Comparison of ENCODE assay signal across 8 mouse cellular contexts in genomic region chr16:90144541-90144940, GRCm38 (mm10). TPM values are rescaled to one million over a fixed set of nuclear protein-coding genes. Genes with fewer than 3 reads are reported as not detected.
DNase-seq lines count a peak whose midpoint lies in the region; ATAC-seq and TF ChIP-seq lines count a peak whose summit lies in the region.

No protein-coding gene starts in this region.

- peak overlapping the region; percentile 84 for H3K9ac ChIP-seq in neural tube, embryonic 11.5 days (ENCODE audit: low read length)
- H3K9ac ChIP-seq in limb, embryonic 14.5 days (ENCODE audit: low read depth, low read length, severe bottlenecking) = peak overlapping the region; percentile 66
- peak overlapping the region; percentile 39 for H3K9ac ChIP-seq in stomach, embryonic 14.5 days (replicated peaks; ENCODE audit: low read depth, low read length)

- WGBS in neural tube, embryonic 11.5 days = 10% methylated on average over 13 of the region's 13 CpGs
- WGBS in limb, embryonic 14.5 days = 11% methylated on average over 13 of the region's 13 CpGs
- 9% methylated on average over 13 of the region's 13 CpGs for WGBS in stomach, embryonic 14.5 days

- peak overlapping the region; percentile 55 for H3K4me3 ChIP-seq in neural tube, embryonic 11.5 days (ENCODE audit: low read depth, low read length)
- H3K4me3 ChIP-seq in erythroblast, embryonic 14.5 days (replicated peaks) = peak overlapping the region; percentile 87
- peak overlapping the region; percentile 72 for H3K4me3 ChIP-seq in limb, embryonic 14.5 days (replicated peaks; ENCODE audit: low read length)
- peak overlapping the region; percentile 64 for H3K4me3 ChIP-seq in stomach, embryonic 14.5 days (ENCODE audit: low read depth, low read length)

- DNase-seq in neural tube, embryonic 11.5 days (ENCODE audit: low spot score) = no peak
- no peak for DNase-seq in neural tube, embryonic 10.5 days (ENCODE audit: extremely low spot score, low spot score)
- no peak for DNase-seq in limb, embryonic 14.5 days (ENCODE audit: low spot score)
- no peak for DNase-seq in cerebellum, postnatal 25 days
- no peak for DNase-seq in ovary, adult 18-20 months (ENCODE audit: low spot score)
- DNase-seq in right cerebral cortex, postnatal 36 days (ENCODE audit: low spot score in 2 of 2) = no peak

- peak overlapping the region; percentile 77 for H3K4me2 ChIP-seq in neural tube, embryonic 11.5 days (ENCODE audit: low read depth)
- peak overlapping the region; percentile 77 for H3K4me2 ChIP-seq in limb, embryonic 14.5 days (replicated peaks; ENCODE audit: low read depth, low read length, severe bottlenecking)
- peak overlapping the region; percentile 78 for H3K4me2 ChIP-seq in stomach, embryonic 14.5 days (replicated peaks; ENCODE audit: low read depth, low read length)

- H3K4me1 ChIP-seq in neural tube, embryonic 11.5 days (ENCODE audit: control insufficient read depth, insufficient read depth, low read length) = peaks cover 9% of the 10 kb centered on the region
- H3K4me1 ChIP-seq in erythroblast, embryonic 14.5 days (ENCODE audit: control insufficient read depth) = peaks cover 40% of the 10 kb centered on the region
- H3K4me1 ChIP-seq in limb, embryonic 14.5 days (ENCODE audit: control insufficient read depth, insufficient read depth, low read length) = peaks cover 15% of the 10 kb centered on the region
- peaks cover 15% of the 10 kb centered on the region; the same call in 1 of the 2 replicates for H3K4me1 ChIP-seq in stomach, embryonic 14.5 days (ENCODE audit: control insufficient read depth, insufficient read depth, low read length)

- H3K27me3 ChIP-seq in neural tube, embryonic 11.5 days (ENCODE audit: control insufficient read depth, insufficient read depth, low read length) = no peaks in the 10 kb centered on the region
- H3K27me3 ChIP-seq in erythroblast, embryonic 14.5 days (ENCODE audit: control insufficient read depth) = peaks cover 29% of the 10 kb centered on the region
- no peaks in the 10 kb centered on the region for H3K27me3 ChIP-seq in limb, embryonic 14.5 days (ENCODE audit: control insufficient read depth, insufficient read depth, low read length)
- H3K27me3 ChIP-seq in stomach, embryonic 14.5 days (ENCODE audit: control insufficient read depth, insufficient read depth, low read length) = no peaks in the 10 kb centered on the region

- no peak for TF ChIP-seq POLR2A in limb, embryonic 14.5 days (IDR thresholded peaks at IDR 0.05; ENCODE audit: borderline replicate concordance, extremely low read depth, insufficient read depth, insufficient read length)

- no peak overlapping the region for H3K27ac ChIP-seq in neural tube, embryonic 11.5 days (ENCODE audit: low read depth, low read length)
- H3K27ac ChIP-seq in limb, embryonic 14.5 days (replicated peaks; ENCODE audit: low read depth, low read length) = peak overlapping the region; percentile 59
- H3K27ac ChIP-seq in stomach, embryonic 14.5 days (ENCODE audit: low read length) = no peak overlapping the region; the same call in 1 of the 2 replicates

- no peaks in the 10 kb centered on the region for H3K36me3 ChIP-seq in neural tube, embryonic 11.5 days (ENCODE audit: control insufficient read depth, insufficient read depth, low read length)
- H3K36me3 ChIP-seq in erythroblast, embryonic 14.5 days (ENCODE audit: control insufficient read depth) = no peaks in the 10 kb centered on the region
- no peaks in the 10 kb centered on the region for H3K36me3 ChIP-seq in limb, embryonic 14.5 days (ENCODE audit: control insufficient read depth, insufficient read depth, low read length)
- no peaks in the 10 kb centered on the region for H3K36me3 ChIP-seq in stomach, embryonic 14.5 days (ENCODE audit: control insufficient read depth, insufficient read depth, low read length)

- no peaks in the 10 kb centered on the region for H3K9me3 ChIP-seq in neural tube, embryonic 11.5 days (ENCODE audit: control insufficient read depth, low read length)
- H3K9me3 ChIP-seq in erythroblast, embryonic 14.5 days (ENCODE audit: control insufficient read depth, low read length) = no peaks in the 10 kb centered on the region
- H3K9me3 ChIP-seq in limb, embryonic 14.5 days (ENCODE audit: control insufficient read depth, low read length) = no peaks in the 10 kb centered on the region
- H3K9me3 ChIP-seq in stomach, embryonic 14.5 days (ENCODE audit: control insufficient read depth, low read depth, low read length) = no peaks in the 10 kb centered on the region

- no peak; the same call in 1 of the 2 replicates for ATAC-seq in neural tube, embryonic 11.5 days (ENCODE audit: insufficient read depth, low FRiP score, low TSS enrichment)
- no peak for ATAC-seq in limb, embryonic 14.5 days (ENCODE audit: low FRiP score, low read depth)
- ATAC-seq in stomach, embryonic 14.5 days (ENCODE audit: insufficient number of reproducible peaks, insufficient read depth, low FRiP score, low read depth) = no peak

RNA-seq across cellular contexts. Expression of gene Tiam1, which starts 1.0 kb away (rescaled TPM):
- 24.8 and 27.7 TPM in 2 replicates for polyA plus RNA-seq in neural tube, embryonic 11.5 days (2014; fragmentation: Nextera tagmentation; extraction: Ambion mirVana)
- polyA plus RNA-seq in erythroblast, embryonic 14.5 days (2012) = 0.50 and 0.89 TPM in 2 replicates
- polyA plus RNA-seq in limb, embryonic 14.5 days (2012; rRNA removed) = 19.1 and 22.4 TPM in 2 replicates
- 54.9 and 57.2 TPM in 2 replicates for polyA plus RNA-seq in limb, embryonic 14.5 days (2014; fragmentation: Nextera tagmentation; extraction: Ambion mirVana)
- 34.6 and 38.4 TPM in 2 replicates for polyA plus RNA-seq in stomach, embryonic 14.5 days (2014; fragmentation: Nextera tagmentation; extraction: Ambion mirVana)

Comparison
In these comparisons a context has a peak if more than half of its experiments do, and no peak if none do; other contexts are left out.
1. RNA of gene Tiam1, which starts 1.0 kb away (polyA plus RNA-seq): 19.1 to 57.2 TPM in limb, embryonic 14.5 days, 34.6 to 38.4 TPM in stomach, embryonic 14.5 days and 24.8 to 27.7 TPM in neural tube, embryonic 11.5 days; 0.50 to 0.89 TPM in erythroblast, embryonic 14.5 days; every median in the first group is over 10 times any median in the second.
2. Peak in every context shown above with its lines, with median percentiles within 50 percentile points of each other: H3K4me2 ChIP-seq, H3K4me3 ChIP-seq and H3K9ac ChIP-seq.